Mouse (Mus musculus): ENCODE measurements at regions not wholly inside any gene's neighbourhood (a gene's known extent, or its start where the extent isn't known, plus 50 kb on each side); places are given as distances from the start of the nearest gene placed in this dataset.
"Not testable (repeated sequence)": the region's sequence is repeated elsewhere in the genome, so short reads cannot be mapped to it uniquely, and the experiment has no call there.

DNA sequence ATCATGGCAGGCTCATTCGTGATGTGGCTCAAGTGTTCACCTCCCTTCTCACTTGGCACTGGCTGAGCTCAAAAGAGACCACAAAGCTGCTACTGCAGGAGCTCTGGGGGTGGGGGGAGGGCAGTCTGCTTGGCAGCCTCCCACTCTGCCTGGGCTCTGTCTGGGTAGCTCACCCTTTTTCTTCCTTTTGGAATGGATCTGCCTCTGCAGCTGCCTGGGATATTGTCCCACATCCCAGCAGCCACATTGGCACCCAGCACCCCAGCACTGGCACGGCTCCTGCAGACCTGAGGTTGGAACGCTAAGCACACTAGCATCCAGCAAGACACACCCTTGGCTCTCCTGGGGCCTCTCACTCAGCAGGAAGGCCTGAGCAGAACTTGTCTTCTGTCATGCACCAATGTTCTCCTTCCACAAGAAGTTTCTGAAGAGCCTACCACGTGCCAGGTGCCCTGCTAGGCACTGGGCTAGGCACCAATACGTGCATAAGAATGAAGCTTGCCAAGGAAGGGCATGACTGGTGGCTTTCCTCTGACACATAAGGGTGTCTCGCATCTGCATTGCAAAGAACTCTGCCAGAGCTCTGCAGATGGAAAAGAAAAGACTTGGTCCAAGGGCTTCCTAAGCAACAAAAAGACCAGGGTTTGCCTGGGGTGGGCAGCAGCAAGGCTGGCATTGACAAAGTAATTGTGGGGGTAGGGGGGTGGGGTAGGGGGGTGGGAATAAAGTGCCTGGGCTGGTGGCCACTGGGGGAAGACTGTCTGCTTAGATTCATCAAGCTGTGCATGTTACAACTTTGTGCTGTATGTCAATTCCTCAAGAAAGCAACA is 112.1 kb upstream of the Sipa1l1 start:
- in situ Hi-C loops (cut with MboI, MseI): not testable (repeated sequence)

DNA sequence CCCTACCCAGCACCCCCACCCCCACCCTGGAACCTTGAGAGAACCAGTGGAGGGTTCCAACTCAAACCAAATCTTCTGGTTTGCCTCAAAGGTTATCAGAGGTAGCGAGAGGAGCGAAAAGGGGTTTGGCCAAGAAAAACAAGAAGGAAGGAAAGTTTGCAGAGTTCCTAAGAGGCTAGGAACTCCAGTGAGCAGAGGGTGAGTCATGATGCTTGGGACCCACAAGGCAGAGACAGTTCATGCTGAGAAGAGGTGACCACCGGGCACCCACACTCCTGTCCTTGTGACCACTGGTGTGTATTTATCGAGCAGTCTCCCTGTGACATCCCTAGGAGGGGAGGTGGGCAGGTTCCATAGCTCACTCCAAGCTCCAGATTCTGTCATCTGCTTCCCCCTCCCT is 104.1 kb upstream of the Sipa1l1 start:
- in situ Hi-C loops (cut with MboI, MseI): loop anchor here (5.0 kb wide), 1 partner anchor 38 kb away; no protein-coding TSS in a partner anchor

DNA sequence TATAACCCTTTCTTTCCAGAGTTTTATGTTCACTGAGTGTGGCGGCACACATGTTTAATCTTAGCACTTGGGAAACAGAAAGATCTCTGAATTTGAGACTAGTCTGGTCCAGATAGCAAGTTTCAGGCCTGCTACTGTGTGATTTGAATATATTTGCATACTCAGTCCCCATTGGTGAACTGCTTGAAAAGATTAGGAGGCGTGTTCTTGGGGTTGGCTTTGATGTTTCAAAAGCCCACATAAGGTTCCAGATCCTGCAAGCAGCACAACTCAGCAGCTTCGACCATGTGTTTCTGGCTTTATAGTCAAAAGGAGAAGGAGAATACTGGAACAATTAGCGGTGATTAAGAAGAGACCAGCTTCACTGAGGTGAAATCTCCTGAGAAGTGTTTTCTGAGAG is 102.3 kb upstream of the Sipa1l1 start:
- in situ Hi-C loops (cut with MboI, MseI): loop anchor here (5.0 kb wide), 1 partner anchor 40 kb away; no protein-coding TSS in a partner anchor

DNA sequence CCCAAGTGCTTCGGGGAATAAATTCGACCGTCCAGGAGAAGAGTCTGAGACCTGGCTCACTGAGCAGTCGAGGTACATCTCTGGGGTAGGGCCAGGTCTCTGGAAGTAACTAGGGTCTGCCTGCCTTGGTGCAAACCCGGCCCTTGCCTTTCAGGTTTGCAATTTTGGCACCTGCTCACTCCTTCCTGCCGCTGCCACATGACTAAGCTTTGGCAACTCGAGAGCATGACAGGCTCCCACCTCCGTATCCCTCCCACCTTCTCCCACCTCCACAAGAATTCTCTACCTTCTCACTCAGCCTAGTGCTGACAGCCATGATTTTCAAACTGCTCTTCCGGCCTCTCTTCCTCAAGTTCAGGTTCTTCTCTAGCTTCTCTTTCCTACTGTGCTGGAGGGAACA is 99.5 kb upstream of the Sipa1l1 start:
- in situ Hi-C loops (cut with MboI, MseI): loop anchor here (5.0 kb wide), 1 partner anchor 42 kb away; no protein-coding TSS in a partner anchor

DNA sequence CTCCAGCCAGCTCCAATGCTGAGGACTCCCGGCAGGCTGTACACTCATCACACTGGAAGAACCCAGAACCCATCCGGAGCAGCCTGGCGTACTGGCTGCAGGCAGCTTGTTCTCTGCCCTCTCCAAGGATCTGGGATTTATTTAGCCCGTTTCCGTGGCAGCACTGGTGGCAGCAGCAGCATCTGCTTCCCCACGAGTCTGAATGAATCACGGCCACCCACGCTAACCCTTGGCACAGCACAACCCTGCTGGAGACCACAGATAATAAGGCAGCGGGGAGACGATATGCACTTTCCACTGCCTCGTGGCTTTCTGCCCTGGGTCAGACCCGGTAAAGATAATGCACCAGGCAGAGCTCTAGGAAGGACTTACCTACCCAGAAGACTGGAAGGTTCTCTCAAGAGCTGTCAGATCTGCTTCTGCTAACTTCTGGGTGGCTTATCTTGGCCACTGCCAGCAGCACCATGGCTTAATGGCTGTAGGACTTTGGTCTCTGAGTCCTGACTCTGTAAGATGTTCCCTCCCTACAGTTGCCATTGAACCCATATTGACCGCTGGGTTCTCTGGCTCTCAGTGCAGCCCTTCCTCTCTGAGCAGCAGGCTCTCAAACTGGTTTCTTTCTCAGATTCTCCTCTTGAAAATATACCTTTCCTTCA is 96.2 kb upstream of the Sipa1l1 start:
- in situ Hi-C loops (cut with MboI, MseI): no loop called here

DNA sequence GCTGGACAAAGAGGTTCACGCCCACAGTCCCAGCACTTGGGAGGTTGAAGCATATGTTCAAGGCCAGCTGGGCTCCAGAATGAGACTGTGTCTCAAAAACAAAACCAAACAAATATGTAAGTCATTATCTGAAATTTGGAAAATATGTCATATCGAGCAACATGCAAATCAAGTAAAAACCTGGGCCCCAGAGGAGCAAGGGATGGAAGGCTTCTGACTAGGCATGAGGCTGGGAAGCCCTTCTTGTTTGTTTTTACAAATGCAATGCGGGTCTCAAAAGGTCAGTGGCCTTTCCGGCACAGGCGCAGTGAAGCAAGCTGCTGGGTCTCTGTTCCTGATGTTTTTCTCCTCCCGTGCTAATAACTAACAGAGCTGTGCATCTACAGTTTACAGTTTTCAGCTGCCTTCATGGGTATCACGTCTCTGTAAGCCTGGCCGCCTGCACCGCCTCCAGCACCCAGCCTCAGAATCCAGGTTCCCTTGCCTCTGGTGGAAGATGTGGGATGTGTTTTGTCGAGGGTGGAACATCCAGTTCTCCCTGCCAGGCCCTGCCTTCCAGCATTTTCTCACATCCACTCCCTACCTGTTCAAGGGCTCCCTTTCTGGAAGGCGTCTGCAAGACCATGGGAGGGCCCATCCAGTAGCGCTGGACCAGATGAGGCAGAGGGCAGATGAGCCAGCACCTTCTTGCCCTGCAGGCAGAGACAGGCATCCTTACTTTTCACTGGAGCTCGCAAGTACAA is 93.5 kb upstream of the Sipa1l1 start:
- in situ Hi-C loops (cut with MboI, MseI): no loop called here

DNA sequence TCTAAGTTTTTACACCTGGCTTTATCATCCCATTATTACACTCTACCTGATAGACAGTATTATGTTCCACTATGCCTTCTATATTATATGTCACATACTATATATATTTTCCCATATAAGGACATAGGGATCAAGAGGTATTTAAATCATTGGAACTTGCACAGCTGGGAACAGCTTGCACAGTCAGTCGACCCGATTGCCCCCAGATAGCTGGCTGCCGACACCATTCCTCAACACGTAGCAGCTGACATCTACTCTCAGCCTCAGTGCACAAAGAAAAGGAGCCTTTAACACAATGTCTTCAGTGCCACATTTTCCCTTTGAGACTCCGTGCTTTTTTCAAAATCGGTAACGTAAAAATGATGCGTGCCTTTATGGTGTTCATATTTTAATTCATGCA is 92.4 kb upstream of the Sipa1l1 start:
- in situ Hi-C loops (cut with MboI, MseI): no loop called here

DNA sequence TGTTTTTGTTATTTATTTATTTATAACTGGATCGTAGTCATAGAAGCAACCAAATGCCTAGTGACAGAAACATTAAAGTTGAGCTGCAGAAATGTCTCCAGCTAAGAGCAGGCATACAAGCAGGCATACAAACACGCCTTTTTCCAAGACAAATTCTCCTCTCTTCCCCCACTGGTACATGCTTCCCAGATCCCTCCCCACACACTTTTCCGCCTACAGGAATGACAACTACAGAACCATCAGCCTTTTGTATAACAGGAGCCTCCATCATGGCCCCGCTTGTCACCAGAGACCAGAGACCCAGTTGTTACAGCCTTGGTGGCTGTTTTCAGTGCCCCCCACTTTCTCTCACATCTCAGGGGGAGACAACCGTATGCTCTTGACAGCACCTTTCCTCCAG is 91.2 kb upstream of the Sipa1l1 start:
- in situ Hi-C loops (cut with MboI, MseI): no loop called here

DNA sequence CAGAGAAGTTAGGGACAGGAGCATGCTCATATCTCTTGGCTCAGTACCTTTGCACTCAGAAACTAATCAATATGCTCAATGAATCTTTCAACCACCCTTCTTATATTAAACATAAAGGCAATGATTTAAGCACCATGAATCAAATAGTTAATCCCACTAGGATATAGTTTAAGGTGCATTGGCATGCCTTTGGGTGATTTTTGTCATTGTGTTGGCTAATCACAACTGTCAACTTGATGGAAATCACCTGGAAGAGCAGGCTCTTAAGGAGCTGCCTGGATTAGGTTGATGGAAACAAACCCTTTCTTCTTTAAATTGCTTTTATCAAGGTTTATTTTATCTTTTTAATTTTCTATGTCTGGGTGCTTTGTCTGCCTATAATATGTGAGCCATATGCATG is 90.4 kb upstream of the Sipa1l1 start:
- in situ Hi-C loops (cut with MboI, MseI): no loop called here

DNA sequence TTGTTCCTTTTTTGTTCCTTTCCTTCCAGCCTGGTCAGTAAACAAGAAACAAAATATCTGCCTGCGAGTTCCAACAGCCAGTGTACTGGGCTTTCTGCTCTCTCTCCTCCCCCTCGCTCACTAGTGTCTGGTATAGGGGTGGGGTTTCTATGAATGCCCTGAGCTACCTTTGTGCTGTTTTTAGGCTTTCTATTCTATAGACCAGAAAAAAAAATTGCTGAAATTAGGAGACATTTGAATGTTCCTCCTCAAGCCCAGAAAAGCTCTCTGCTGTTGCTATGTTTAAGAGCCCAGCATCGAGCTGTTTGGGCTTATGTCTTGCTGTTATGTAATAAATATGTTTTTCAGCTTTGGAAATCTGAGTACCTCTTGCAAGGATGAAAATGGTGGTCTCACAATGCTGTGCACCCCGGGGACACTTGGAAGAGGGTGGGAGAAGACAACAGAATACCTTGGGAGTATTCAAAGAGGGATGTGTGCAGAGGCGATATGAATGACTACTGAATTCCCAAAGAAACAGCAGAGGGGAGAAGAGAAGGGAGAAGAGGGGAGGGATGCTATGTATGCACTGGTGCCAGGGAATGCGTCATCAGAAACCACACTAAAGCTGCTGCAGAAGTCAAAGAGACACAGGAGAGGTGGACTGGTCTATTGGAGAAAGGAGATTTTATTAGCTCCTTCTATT is 88.8 kb upstream of the Sipa1l1 start:
- in situ Hi-C loops (cut with MboI, MseI): no loop called here

DNA sequence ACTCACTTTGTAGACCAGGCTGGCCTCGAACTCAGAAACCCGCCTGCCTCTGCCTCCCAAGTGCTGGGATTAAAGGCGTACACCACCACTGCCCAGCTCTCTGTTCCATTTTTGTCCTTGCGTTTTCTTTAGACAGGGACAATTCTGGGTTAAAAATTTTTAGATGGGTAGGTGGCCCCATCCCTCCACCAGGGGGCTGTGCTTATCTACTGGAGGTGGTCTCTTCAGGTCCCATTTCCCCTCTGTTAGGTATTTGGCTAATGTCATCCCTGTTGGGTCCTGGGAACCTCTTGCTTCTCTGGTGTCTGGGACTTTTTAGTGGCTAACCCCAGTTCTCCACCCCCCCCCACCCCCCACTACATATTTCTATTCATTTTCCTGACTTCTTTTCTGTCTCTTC is 86.5 kb upstream of the Sipa1l1 start:
- in situ Hi-C loops (cut with MboI, MseI): not testable (repeated sequence)

DNA sequence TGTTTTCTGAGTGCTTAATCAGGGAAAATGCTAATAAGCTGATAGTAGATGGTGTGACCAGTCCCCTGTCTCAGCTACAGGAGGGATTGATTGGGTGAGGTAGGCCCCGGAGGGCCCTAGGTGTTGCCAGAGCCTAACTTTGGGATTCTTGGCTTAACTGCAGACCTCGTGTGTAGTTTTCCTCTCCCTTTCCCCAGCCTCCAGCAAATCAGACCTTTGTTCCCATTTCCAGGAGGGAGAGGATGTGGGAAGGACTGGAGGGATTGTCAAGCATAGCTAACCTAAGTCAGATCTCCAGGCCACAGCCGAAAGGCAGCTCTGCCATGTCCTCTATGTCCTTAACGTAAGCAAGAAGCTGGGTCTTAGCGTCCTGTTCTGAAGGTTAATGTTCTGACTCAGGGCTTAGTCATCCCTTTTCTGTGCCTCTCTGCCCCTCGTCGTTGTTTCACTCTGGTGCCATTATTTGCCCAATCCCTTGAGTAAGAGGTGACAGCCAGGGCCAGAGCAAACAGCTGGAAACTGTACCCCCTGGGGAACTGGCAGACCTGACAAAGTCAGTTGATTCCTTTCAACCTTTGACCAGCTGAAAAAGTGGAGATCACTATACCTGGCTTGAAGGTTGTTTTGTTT is 83.2 kb upstream of the Sipa1l1 start:
- in situ Hi-C loops (cut with MboI, MseI): no loop called here

DNA sequence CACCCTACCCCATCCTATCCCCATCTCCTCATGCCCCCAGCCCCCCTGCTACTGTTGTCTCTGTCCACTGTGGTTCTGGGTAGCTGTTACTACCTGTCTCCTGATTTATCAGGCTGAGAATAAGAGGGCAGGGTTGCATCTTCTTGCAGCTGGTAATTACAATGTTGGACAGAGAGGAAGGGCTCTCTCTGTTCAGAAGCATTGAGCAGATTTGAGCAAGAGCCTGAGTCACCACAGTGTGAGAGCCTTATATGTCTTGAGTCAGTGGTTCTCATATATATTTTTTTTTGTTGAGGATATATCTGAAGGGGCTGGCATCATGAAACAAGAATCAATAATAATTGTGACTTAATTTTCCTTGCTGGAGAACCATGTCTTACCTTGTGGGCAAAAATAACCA is 82.7 kb upstream of the Sipa1l1 start:
- in situ Hi-C loops (cut with MboI, MseI): no loop called here

DNA sequence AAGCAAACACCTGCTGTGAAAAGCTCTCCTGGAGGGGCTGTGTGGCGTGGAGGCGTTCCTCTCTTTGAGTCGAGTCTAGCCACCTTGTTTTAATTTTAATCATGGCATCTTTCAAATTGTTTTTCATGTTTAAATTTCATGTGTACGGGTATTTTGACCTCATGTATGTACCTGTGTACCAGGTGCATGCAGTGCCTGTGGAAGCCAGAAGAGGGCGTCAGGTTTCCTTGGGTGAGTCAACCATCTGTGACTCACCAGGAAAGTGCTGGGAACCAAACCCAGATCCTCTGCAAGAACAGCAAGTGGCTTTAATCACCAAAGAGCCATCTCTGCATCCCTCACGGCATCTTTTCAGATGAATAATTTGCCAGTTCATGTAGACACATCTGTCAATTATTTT is 79.8 kb upstream of the Sipa1l1 start:
- in situ Hi-C loops (cut with MboI, MseI): no loop called here

DNA sequence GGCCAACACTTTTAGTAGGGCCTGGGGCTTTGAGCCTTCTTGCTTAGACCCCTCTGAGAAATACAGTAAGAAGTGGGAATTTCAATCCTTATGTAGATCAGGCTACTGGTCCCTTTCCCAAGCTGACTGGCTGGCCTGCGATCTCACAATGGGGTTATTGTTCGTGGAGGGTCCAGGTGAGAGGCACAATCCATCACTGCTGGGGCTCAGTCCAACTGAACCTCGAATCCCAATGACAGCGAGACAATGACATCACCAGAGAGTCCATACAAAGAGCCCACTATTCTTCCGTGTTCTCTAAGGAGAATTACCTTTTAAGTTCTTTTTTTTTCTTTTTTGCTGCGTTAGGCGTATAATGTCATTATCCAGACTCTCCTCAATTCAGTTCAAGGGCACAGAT is 75.8 kb upstream of the Sipa1l1 start:
- in situ Hi-C loops (cut with MboI, MseI): no loop called here

DNA sequence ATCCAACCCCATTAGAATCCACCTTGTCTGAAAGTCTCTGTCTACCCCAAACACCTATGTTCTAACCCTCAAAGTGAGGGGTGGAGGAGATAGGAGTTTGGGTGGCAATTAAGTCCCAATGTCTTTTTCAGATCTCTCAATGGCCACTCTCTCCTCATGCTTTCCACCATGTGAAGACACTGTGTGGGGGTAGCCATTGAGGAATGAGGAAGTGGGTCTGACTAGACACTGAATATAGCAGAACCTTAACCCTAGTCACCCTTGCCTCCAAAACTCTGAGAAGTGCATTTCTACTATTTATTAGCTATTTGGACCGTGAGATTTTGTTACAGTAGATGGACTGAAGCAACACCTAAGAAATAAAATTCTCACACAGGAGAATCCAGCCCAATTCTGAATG is 73.7 kb upstream of the Sipa1l1 start:
- in situ Hi-C loops (cut with MboI, MseI): no loop called here

DNA sequence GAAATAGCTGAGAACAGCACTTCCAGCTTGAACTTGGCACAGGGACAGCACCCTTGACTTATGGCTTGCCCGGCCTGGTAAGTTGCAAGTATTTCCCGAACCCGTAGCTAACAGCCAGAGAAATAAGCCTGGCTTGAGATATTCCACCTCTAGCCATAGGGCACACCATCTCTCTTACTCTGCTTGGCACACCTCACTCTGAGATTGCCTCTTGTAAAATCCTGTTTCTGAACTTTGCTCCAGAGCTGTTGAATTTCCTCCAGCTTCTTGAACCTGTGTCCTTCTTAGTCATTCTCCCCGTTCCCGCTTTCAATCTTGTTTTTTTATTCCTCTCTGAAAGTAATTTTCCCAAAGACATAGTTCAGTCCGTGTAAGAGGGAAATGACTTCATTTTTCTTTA is 72.0 kb upstream of the Sipa1l1 start:
- in situ Hi-C loops (cut with MboI, MseI): no loop called here

DNA sequence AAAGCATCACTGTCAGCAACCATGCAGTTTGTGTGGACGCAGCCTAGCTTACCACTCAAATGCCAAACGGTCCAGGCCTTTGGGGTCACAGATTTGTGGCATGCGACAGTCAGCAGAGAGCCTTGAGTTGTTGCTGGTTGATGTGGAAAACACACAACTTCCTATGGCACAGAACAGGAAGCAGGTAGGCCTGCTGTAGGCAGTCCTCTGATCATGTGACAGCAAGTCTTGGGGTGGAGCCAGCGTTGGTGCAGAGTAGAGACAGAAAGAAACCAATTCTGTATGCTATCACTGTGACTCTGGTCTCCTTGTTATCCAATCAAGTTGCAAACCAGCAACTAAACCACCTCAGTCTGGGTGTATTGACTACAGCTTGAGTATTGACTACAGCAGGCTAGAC is 71.5 kb upstream of the Sipa1l1 start:
- in situ Hi-C loops (cut with MboI, MseI): no loop called here

DNA sequence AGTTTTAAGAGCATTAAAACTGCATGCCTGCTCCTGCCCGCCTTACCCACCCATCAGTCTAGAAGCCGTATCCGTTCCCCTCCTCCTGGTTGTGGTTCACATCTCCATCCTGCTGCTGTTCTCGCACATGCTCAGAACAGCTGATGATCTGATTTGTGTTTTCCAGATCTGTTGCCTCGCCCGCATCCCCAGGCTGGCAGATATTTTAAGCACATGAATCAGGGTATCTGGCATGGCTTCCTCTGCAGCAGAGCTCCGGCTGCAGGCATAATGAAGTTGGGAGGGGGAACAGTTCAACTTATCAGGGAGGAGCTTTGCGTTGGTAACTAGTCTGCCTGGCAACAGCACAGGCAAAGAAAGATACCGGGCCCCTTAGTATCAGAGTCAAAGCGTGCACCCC is 64.9 kb upstream of the Sipa1l1 start:
- in situ Hi-C loops (cut with MboI, MseI): no loop called here

DNA sequence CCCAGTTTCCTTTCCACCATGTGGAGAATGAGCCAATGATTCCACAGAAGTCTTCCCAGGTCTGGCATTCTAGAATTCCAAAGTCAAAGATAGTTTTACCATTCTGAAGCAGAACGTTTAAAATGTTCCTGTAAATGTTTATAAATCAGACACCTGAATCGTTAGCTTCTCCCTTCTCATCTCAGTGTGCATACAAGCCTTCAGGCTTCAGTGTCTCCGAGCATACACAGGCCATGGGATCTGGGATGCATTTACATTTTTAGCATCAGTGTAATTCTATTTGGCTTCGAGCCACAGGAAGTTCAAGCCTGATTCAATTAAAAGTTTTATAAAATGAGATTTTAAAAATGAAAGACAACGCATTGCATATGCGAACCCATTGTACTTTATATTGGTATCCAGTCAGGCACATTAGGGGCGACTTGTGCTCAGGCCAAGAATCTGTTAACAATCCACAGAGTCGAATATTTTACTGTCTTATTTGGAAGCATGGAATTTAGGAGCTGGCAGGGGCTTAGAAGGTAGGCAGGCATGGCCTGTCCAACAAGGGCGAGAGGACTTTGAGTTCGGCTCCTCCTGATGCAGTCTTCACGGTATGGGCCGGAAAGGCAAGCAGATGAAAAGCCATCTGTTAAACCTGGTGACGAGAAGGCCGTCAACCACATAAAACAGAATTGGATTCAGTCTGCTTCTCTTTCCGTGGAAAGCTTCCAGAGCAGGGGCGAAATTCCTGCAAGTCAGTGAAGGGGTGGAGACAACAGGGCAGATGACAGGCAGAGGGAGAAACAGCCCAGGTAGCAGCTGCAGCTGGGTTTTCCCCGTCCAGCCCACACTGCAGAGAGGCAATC is 63.7 kb upstream of the Sipa1l1 start:
- in situ Hi-C loops (cut with MboI, MseI): no loop called here
